Mouse (Mus musculus): ENCODE data around the gene Dagla. TPM values are rescaled to one million over a fixed set of nuclear protein-coding genes. Genes with fewer than 3 reads are reported as not detected.

Gene Dagla
- polyA plus RNA-seq, 1 experiment from 2014 or later: 3.1 TPM

DNA sequence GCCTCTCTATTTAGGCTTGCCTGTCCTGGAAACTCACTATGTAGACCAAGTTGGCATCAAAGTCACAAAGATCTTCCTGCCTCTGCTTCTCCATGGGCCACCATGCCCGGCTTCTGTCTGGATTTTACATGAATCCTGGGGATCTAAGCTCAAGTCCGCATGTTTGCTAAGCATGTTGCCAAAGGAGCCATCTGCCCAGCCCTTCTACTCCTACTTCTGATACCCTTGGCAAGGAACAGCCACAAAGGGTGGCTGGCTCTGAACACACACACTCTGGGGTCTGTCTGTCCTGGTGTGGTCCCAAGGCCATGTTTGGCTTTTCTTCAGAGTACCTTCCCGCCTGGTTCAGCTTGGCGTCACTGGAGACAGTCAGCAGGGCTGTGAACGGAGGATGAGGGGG, 2.7 kb upstream of the Dagla start:
- Histone ChIP-seq H3K4me2 (no peak overlapping the region), H3K27ac (peak overlapping the region; percentile 47), H3K4me1 (peaks cover 21% of the 10 kb centered on the region), H3K4me3 (no peak overlapping the region), H3K9me3 (no peaks in the 10 kb centered on the region), H3K36me3 (no peaks in the 10 kb centered on the region), H3K9ac (no peak overlapping the region), H3K27me3 (peaks cover 31% of the 10 kb centered on the region)
- 79% methylated on average over 5 of the region's 5 CpGs for WGBS
- no peak for ATAC-seq (ENCODE audit: insufficient number of reproducible peaks, low FRiP score, low TSS enrichment, low read depth)

DNA sequence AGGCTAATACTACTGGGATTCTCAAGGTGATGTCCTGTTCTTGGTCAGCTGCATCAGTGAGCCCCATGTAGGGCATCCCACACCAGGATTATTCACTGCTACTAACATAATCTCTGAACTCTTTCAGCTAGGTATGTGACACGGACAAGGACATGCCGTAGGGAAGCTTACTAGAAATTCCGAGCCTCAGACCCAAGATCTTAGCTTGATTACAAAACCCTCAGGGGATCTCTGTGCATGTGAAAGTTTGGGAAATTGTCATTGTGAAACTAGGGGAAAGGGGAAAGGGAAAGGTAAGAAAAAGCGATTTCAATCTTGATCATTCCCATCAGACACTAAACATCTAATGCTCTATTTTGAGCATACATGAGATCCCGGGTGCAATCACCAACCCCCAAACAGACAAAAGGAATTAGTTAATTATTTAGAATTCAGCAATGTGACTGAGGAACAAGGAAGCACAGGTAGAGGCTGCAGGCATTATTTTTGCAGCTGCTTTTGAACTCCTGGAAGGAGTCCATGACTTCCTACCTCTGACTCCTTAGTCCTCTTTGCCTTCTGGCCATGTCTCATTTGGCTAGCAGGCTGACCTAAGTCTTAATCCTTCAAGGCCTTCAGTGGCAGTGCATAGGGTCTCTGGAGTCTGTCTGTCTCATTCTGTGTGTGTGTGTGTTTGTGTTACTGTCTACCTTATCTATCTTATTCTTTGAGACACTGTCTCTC, 2.0 kb upstream of the Dagla start:
- H3K4me3 ChIP-seq: no peak overlapping the region
- H3K36me3 ChIP-seq: no peaks in the 10 kb centered on the region
- no peak overlapping the region for H3K9ac ChIP-seq
- 76% methylated on average over 5 of the region's 5 CpGs for WGBS
- ATAC-seq (ENCODE audit: insufficient number of reproducible peaks, low FRiP score, low TSS enrichment, low read depth): no peak
- no peaks in the 10 kb centered on the region for H3K9me3 ChIP-seq
- H3K27ac ChIP-seq: no peak overlapping the region
- H3K27me3 ChIP-seq: peaks cover 34% of the 10 kb centered on the region
- no peak overlapping the region for H3K4me2 ChIP-seq
- peaks cover 21% of the 10 kb centered on the region for H3K4me1 ChIP-seq

- peaks cover 38% of the 10 kb centered on the region for H3K27me3 ChIP-seq
- no peak overlapping the region for H3K4me3 ChIP-seq
- no peak for ATAC-seq (ENCODE audit: insufficient number of reproducible peaks, low FRiP score, low TSS enrichment, low read depth)
- H3K9me3 ChIP-seq: no peaks in the 10 kb centered on the region
- no peak overlapping the region for H3K4me2 ChIP-seq
- H3K4me1 ChIP-seq: peaks cover 26% of the 10 kb centered on the region
- 74% methylated on average over 12 of the region's 12 CpGs for WGBS
- H3K9ac ChIP-seq: no peak overlapping the region
- no peaks in the 10 kb centered on the region for H3K36me3 ChIP-seq
- H3K27ac ChIP-seq: no peak overlapping the region
Measured at GRCm38 (mm10) chr19:10305640-10306039, 963 bp upstream of the Dagla start.

DNA sequence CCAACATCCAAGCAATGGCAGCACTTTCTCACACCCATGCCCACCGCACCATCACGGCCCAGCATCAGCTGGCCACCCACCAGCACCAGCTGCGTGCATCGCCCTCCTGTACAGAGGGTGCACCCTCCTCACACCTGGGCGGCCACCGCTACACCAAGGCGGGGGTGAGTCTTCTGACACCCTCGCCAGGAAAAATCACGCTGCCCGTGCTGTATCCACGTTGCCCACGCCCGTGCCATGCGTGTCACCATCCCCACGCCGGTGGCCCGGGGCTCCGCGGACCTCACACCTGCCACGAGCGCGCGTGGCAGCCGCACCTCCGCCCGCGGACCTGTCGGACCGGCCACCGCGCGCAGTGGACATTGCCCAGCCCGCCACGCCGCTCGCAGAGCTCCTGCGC, 282 bp downstream of the Dagla start:
- H3K9ac ChIP-seq: peak overlapping the region; percentile 71
- H3K4me3 ChIP-seq: peak overlapping the region; percentile 74
- peaks cover 26% of the 10 kb centered on the region for H3K4me1 ChIP-seq
- no peaks in the 10 kb centered on the region for H3K9me3 ChIP-seq
- ATAC-seq (ENCODE audit: insufficient number of reproducible peaks, low FRiP score, low TSS enrichment, low read depth): no peak
- WGBS: 5% methylated on average over 37 of the region's 37 CpGs
- peak overlapping the region; percentile 94 for H3K4me2 ChIP-seq
- no peak overlapping the region for H3K27ac ChIP-seq
- no peaks in the 10 kb centered on the region for H3K36me3 ChIP-seq
- H3K27me3 ChIP-seq: peaks cover 38% of the 10 kb centered on the region

- Histone ChIP-seq H3K4me1 (peaks cover 23% of the 10 kb centered on the region), H3K9ac (no peak overlapping the region), H3K36me3 (no peaks in the 10 kb centered on the region), H3K9me3 (no peaks in the 10 kb centered on the region), H3K27ac (no peak overlapping the region), H3K4me3 (no peak overlapping the region), H3K27me3 (peaks cover 35% of the 10 kb centered on the region), H3K4me2 (no peak overlapping the region)
- WGBS: 80% methylated on average over 3 of the region's 3 CpGs
- no peak for ATAC-seq (ENCODE audit: insufficient number of reproducible peaks, low FRiP score, low TSS enrichment, low read depth)
Measured at GRCm38 (mm10) chr19:10302852-10303251, 1.8 kb downstream of the Dagla start.

- no peak overlapping the region for H3K27ac ChIP-seq
- H3K4me3 ChIP-seq: no peak overlapping the region
- peaks cover 30% of the 10 kb centered on the region for H3K27me3 ChIP-seq
- no peaks in the 10 kb centered on the region for H3K36me3 ChIP-seq
- H3K4me1 ChIP-seq: peaks cover 24% of the 10 kb centered on the region
- H3K4me2 ChIP-seq: no peak overlapping the region
- 80% methylated on average over 4 of the region's 4 CpGs for WGBS
- no peak overlapping the region for H3K9ac ChIP-seq
- ATAC-seq (ENCODE audit: insufficient number of reproducible peaks, low FRiP score, low TSS enrichment, low read depth): no peak
- no peaks in the 10 kb centered on the region for H3K9me3 ChIP-seq
Measured at GRCm38 (mm10) chr19:10301866-10302356, 2.8 kb downstream of the Dagla start.

DNA sequence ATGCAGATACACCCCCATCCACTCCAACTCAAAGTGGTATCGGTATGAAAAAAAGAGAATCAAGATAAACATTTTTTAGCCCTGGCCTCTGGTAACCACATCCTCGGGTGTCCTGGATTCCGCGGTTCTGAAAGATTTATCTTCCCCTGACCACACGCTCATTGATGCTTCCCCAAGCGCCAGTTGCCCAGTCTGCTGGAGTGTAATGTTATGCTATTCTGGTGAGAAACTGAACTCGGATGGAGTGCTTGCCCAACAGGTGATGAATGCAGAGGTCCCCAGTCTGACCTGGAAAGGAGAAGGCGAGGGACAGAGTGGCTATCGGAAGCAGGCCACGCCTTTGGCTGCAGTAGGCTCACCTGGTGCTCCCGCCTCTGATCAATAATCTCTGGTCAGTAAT, 3.4 kb downstream of the Dagla start:
- ATAC-seq (ENCODE audit: insufficient number of reproducible peaks, low FRiP score, low TSS enrichment, low read depth): no peak
- Histone ChIP-seq H3K36me3 (no peaks in the 10 kb centered on the region), H3K27ac (no peak overlapping the region), H3K4me2 (no peak overlapping the region), H3K9ac (no peak overlapping the region), H3K9me3 (no peaks in the 10 kb centered on the region), H3K27me3 (peaks cover 28% of the 10 kb centered on the region), H3K4me3 (no peak overlapping the region), H3K4me1 (peaks cover 30% of the 10 kb centered on the region)
- 72% methylated on average over 11 of the region's 11 CpGs for WGBS

DNA sequence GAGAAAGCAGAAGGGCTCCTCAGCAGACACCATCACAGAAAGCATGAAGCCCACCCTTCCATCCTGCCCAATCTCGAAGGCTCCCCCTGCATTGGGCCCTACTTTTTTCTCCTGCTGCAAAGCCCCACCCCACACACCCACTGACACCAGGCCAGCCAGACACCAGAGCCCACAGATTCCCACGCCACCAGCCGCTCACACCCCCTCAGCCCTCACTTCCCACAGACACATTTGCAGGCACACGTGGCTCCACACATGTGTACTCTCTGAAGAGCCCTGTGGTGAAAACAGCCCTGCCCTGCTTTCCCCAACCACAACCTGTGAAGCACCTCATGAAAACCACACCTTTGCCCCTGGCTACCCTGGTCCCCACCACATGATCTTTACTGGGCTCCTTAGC, 3.9 kb downstream of the Dagla start:
- peaks cover 25% of the 10 kb centered on the region for H3K27me3 ChIP-seq
- no peaks in the 10 kb centered on the region for H3K36me3 ChIP-seq
- no peak overlapping the region for H3K9ac ChIP-seq
- H3K9me3 ChIP-seq: no peaks in the 10 kb centered on the region
- no peak overlapping the region for H3K27ac ChIP-seq
- 68% methylated on average over 4 of the region's 4 CpGs for WGBS
- peaks cover 35% of the 10 kb centered on the region for H3K4me1 ChIP-seq
- no peak overlapping the region for H3K4me3 ChIP-seq
- no peak for ATAC-seq (ENCODE audit: insufficient number of reproducible peaks, low FRiP score, low TSS enrichment, low read depth)
- no peak overlapping the region for H3K4me2 ChIP-seq

GRCm38 (mm10) chr19:10298268-10298667, 6.4 kb downstream of the Dagla start:
- Histone ChIP-seq H3K9me3 (no peaks in the 10 kb centered on the region), H3K27ac (no peak overlapping the region), H3K4me3 (no peak overlapping the region), H3K27me3 (peaks cover 13% of the 10 kb centered on the region; the same call in 1 of the 2 replicates), H3K4me1 (peaks cover 50% of the 10 kb centered on the region), H3K9ac (no peak overlapping the region), H3K4me2 (no peak overlapping the region), H3K36me3 (no peaks in the 10 kb centered on the region)
- ATAC-seq (ENCODE audit: insufficient number of reproducible peaks, low FRiP score, low TSS enrichment, low read depth): no peak
- 84% methylated on average over 4 of the region's 4 CpGs for WGBS

DNA sequence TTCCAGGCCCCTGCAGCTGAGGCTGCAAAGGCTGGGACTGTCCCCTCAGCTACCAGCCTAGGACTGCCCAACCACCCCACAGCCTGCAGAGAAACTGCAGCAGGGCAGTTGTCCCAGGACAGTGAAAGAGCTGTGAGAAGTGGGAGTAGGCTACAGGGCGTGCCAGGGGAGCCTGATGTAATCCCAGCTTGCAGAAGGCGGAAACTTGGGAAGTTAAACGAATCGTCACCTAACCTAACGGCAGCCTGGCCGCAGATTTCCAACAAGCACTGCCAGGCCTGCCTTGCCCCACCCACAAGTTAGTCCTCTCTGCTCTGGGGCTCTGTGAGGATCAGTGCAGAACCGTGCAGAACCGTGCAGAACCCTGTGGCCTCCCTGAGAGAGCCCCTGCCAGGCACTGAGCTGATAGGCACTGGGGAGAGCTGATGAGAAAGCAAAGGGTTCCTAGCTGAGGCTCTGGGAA, 7.6 kb downstream of the Dagla start:
- H3K4me2 ChIP-seq: peak overlapping the region; percentile 24; the same call in 1 of the 2 replicates
- peaks cover 54% of the 10 kb centered on the region for H3K4me1 ChIP-seq
- ATAC-seq (ENCODE audit: insufficient number of reproducible peaks, low FRiP score, low TSS enrichment, low read depth): peak; percentile 66
- no peak overlapping the region for H3K9ac ChIP-seq
- peak overlapping the region; percentile 86 for H3K27ac ChIP-seq
- H3K9me3 ChIP-seq: no peaks in the 10 kb centered on the region
- no peak overlapping the region for H3K4me3 ChIP-seq
- H3K27me3 ChIP-seq: peaks cover 11% of the 10 kb centered on the region; the same call in 1 of the 2 replicates
- no peaks in the 10 kb centered on the region for H3K36me3 ChIP-seq
- WGBS: 14% methylated on average over 8 of the region's 8 CpGs

- Histone ChIP-seq H3K9ac (no peak overlapping the region), H3K4me2 (no peak overlapping the region), H3K27ac (peak overlapping the region; percentile 86), H3K27me3 (peaks cover 4% of the 10 kb centered on the region; the same call in 1 of the 2 replicates), H3K4me1 (peaks cover 62% of the 10 kb centered on the region), H3K4me3 (no peak overlapping the region), H3K9me3 (no peaks in the 10 kb centered on the region), H3K36me3 (no peaks in the 10 kb centered on the region)
- WGBS: 22% methylated on average over 5 of the region's 5 CpGs
- ATAC-seq (ENCODE audit: insufficient number of reproducible peaks, low FRiP score, low TSS enrichment, low read depth): no peak
Measured at GRCm38 (mm10) chr19:10296306-10296705, 8.4 kb downstream of the Dagla start.

All from limb, embryonic 15.5 days (tissue).